Mouse (Mus musculus) c-Kit-positive CD71-positive TER-119-positive erythroid progenitor cells, embryonic 14.5 days (primary cell): ENCODE measurements around the gene Mndal.
"Not testable (repeated sequence)": the region's sequence is repeated elsewhere in the genome, so short reads cannot be mapped to it uniquely, and the experiment has no call there.

Source experiments
- DNase-seq: peaks from one replicate; pipeline ENCODE4 v3.0.0-alpha.2; 2013; ENCODE audit warnings: low spot score

Gene Mndal

GRCm38 (mm10) chr1:173941924-173942779, at the start of gene Mndal, which contains the start of gene Ifi203:
Gene Mndal, minus strand, starts transcription at chr1:173942491.
Gene Ifi203, minus strand, starts transcription at chr1:173942672.
- not testable (repeated sequence) for DNase-seq

- not testable (repeated sequence) for DNase-seq
These were observed 40.5 kb upstream of the Mndal start, which contains the start of gene Ifi202b for GRCm38 (mm10) chr1:173982694-173983305. Gene Ifi202b, minus strand, starts transcription at chr1:173982744.

GRCm38 (mm10) chr1:173981038-173981437, 38.7 kb upstream of the Mndal start:
- DNase-seq, result not testable (repeated sequence)

- DNase-seq, result no peak
These were observed 35.3 kb upstream of the Mndal start for GRCm38 (mm10) chr1:173977622-173978021.

GRCm38 (mm10) chr1:173973111-173973510, 30.8 kb upstream of the Mndal start:
- no peak for DNase-seq

GRCm38 (mm10) chr1:173961491-173961890, 19.2 kb upstream of the Mndal start:
- DNase-seq, result not testable (repeated sequence)

GRCm38 (mm10) chr1:173959998-173960397, 17.7 kb upstream of the Mndal start:
- DNase-seq, result not testable (repeated sequence)

GRCm38 (mm10) chr1:173955839-173956527, 13.7 kb upstream of the Mndal start:
- not testable (repeated sequence) for DNase-seq

- no peak for DNase-seq
These were observed 12.9 kb upstream of the Mndal start for GRCm38 (mm10) chr1:173955071-173955796.

- DNase-seq, result no peak
These were observed 11.3 kb upstream of the Mndal start for GRCm38 (mm10) chr1:173953563-173953962.

GRCm38 (mm10) chr1:173949044-173949443, 6.8 kb upstream of the Mndal start:
- not testable (repeated sequence) for DNase-seq

GRCm38 (mm10) chr1:173942780-173943066, 432 bp upstream of the Mndal start:
- DNase-seq, result not testable (repeated sequence)

GRCm38 (mm10) chr1:173941522-173941921, 769 bp downstream of the Mndal start:
- not testable (repeated sequence) for DNase-seq

GRCm38 (mm10) chr1:173919279-173919678, 23.0 kb downstream of the Mndal start:
- not testable (repeated sequence) for DNase-seq

- no peak for DNase-seq
These were observed 27.7 kb downstream of the Mndal start for GRCm38 (mm10) chr1:173914559-173914958.

- not testable (repeated sequence) for DNase-seq
These were observed 29.0 kb downstream of the Mndal start for GRCm38 (mm10) chr1:173913256-173913791.

- not testable (repeated sequence) for DNase-seq
These were observed 29.6 kb downstream of the Mndal start, which contains the start of gene Ifi211 for GRCm38 (mm10) chr1:173912548-173913255. Gene Ifi211, minus strand, starts transcription at chr1:173913046.

- no peak for DNase-seq
These were observed 30.4 kb downstream of the Mndal start for GRCm38 (mm10) chr1:173911808-173912464.

GRCm38 (mm10) chr1:173908390-173908789, 33.9 kb downstream of the Mndal start:
- DNase-seq, result not testable (repeated sequence)

GRCm38 (mm10) chr1:173905885-173906284, 36.4 kb downstream of the Mndal start:
- DNase-seq, result not testable (repeated sequence)
